Mouse (Mus musculus) E14TG2a.4 (cell line): ENCODE data around the gene Serac1.

Source experiments
- CTCF ChIP-seq: conservative IDR thresholded peaks from 2 replicates; pipeline ENCODE4 v1.5.1; 2014; ENCODE audit warnings: low read length
- POU5F1 ChIP-seq: IDR thresholded peaks from 2 replicates; pipeline ENCODE4 v1.6.1; 2014; ENCODE audit warnings: low read length, borderline replicate concordance

GRCm38 (mm10) chr17:5992866-5993580, 86.5 kb downstream of the Serac1 start:
- TF ChIP-seq CTCF (no peak), POU5F1 (no peak)
